Mouse (Mus musculus) midbrain, embryonic 15.5 days (tissue): ENCODE data around the gene Litaf. TPM values are rescaled to one million over a fixed set of nuclear protein-coding genes. Genes with fewer than 3 reads are reported as not detected.
"Not testable (repeated sequence)": the region's sequence is repeated elsewhere in the genome, so short reads cannot be mapped to it uniquely, and the experiment has no call there.

Experiments
- ATAC-seq: fragments of 200-750 bp; cut with Nextera tagmentation; replicated peaks from 2 replicates; pipeline ENCODE4 v1.8.0; 2017; ENCODE audit warnings: moderate TSS enrichment
- H3K27ac ChIP-seq: fragments of 300-500 bp; sonication (generic); 2 replicates; pipeline ENCODE4 v1.5.1; 2015; ENCODE audit warnings: mild to moderate bottlenecking, inconsistent platforms
- H3K27me3 ChIP-seq: fragments of 300-500 bp; sonication (generic); replicated peaks from 2 replicates; pipeline ENCODE4 v1.6.1; 2015; ENCODE audit warnings: inconsistent platforms
- H3K36me3 ChIP-seq: fragments of 300-500 bp; sonication (generic); replicated peaks from 2 replicates; pipeline ENCODE4 v1.6.1; 2015; ENCODE audit warnings: inconsistent platforms
- H3K4me1 ChIP-seq: fragments of 300-500 bp; sonication (generic); 2 replicates; pipeline ENCODE4 v1.6.1; 2015; ENCODE audit warnings: inconsistent platforms
- H3K4me2 ChIP-seq: fragments of 300-500 bp; sonication (generic); 2 replicates; pipeline ENCODE4 v1.6.1; 2015; ENCODE audit warnings: inconsistent platforms, mild to moderate bottlenecking, moderate library complexity
- H3K4me3 ChIP-seq: fragments of 300-500 bp; sonication (generic); 2 replicates; pipeline ENCODE4 v1.5.1; 2015; ENCODE audit warnings: mild to moderate bottlenecking, inconsistent platforms
- H3K9ac ChIP-seq: fragments of 300-500 bp; sonication (generic); 2 replicates; pipeline ENCODE4 v1.6.1; 2015; ENCODE audit warnings: mild to moderate bottlenecking, inconsistent platforms
- H3K9me3 ChIP-seq: fragments of 300-500 bp; sonication (generic); 2 replicates; pipeline ENCODE4 v1.6.1; 2016; ENCODE audit warnings: inconsistent platforms
- WGBS: fragments of 180-500 bp; shearing (Covaris S2); methylation state at CpG from one replicate; pipeline ENCODE4 v1.1.7; 2015; ENCODE audit warnings: mixed read lengths; 5-methylcytosine and 5-hydroxymethylcytosine counted together
- polyA plus RNA-seq: library from polyadenylated mRNA; unstranded; fragments of >200 nt; fragmentation: Nextera tagmentation; extraction: Ambion mirVana; gene quantifications from 2 replicates; pipeline ENCODE4 v1.2.1, GENCODE M21; 2015

Gene Litaf
- polyA plus RNA-seq, 1 experiment from 2014 or later = 28.8 TPM

GRCm38 (mm10) chr16:10958307-10958706 is 107.7 kb downstream of the Litaf start:
- H3K27me3 ChIP-seq, H3K4me3 ChIP-seq, ATAC-seq, H3K4me2 ChIP-seq, H3K36me3 ChIP-seq, H3K9ac ChIP-seq, H3K9me3 ChIP-seq, H3K4me1 ChIP-seq: not testable (repeated sequence)
- 0 out of 2 replicates have a peak overlapping the region, but pooled peaks have one; percentile 28 for H3K27ac ChIP-seq
- 93% methylated on average over 12 of the region's 12 CpGs for WGBS

GRCm38 (mm10) chr16:10957794-10958193 is 108.2 kb downstream of the Litaf start:
- Histone ChIP-seq H3K9ac (no peak overlapping the region), H3K9me3 (no peaks in the 10 kb centered on the region), H3K27ac (no peak overlapping the region), H3K27me3 (no peaks in the 10 kb centered on the region), H3K36me3 (no peaks in the 10 kb centered on the region), H3K4me3 (no peak overlapping the region), H3K4me1 (peaks cover 9% of the 10 kb centered on the region; the same call in 1 of the 2 replicates), H3K4me2 (no peak overlapping the region)
- WGBS = 77% methylated on average over 3 of the region's 3 CpGs
- ATAC-seq = no peak

GRCm38 (mm10) chr16:10956938-10957685 is 108.8 kb downstream of the Litaf start:
- peaks cover 9% of the 10 kb centered on the region; the same call in 1 of the 2 replicates for H3K4me1 ChIP-seq
- H3K4me2 ChIP-seq = no peak overlapping the region
- no peak overlapping the region for H3K4me3 ChIP-seq
- peak overlapping the region; percentile 8; the same call in 1 of the 2 replicates for H3K27ac ChIP-seq
- no peaks in the 10 kb centered on the region for H3K27me3 ChIP-seq
- 56% methylated on average over 8 of the region's 8 CpGs for WGBS
- H3K36me3 ChIP-seq = no peaks in the 10 kb centered on the region
- H3K9ac ChIP-seq = no peak overlapping the region
- peak; percentile 57 for ATAC-seq
- no peaks in the 10 kb centered on the region for H3K9me3 ChIP-seq

GRCm38 (mm10) chr16:10955078-10955477 is 110.9 kb downstream of the Litaf start:
- Histone ChIP-seq H3K9ac (no peak overlapping the region), H3K36me3 (no peaks in the 10 kb centered on the region), H3K27ac (no peak overlapping the region), H3K27me3 (no peaks in the 10 kb centered on the region), H3K9me3 (no peaks in the 10 kb centered on the region), H3K4me1 (peaks cover 9% of the 10 kb centered on the region; the same call in 1 of the 2 replicates), H3K4me2 (no peak overlapping the region), H3K4me3 (no peak overlapping the region)
- WGBS = 84% methylated on average over 4 of the region's 4 CpGs
- ATAC-seq = no peak

- no peak for ATAC-seq
- Histone ChIP-seq H3K27me3 (no peaks in the 10 kb centered on the region), H3K9ac (no peak overlapping the region), H3K4me1 (peaks cover 9% of the 10 kb centered on the region; the same call in 1 of the 2 replicates), H3K27ac (no peak overlapping the region), H3K4me3 (no peak overlapping the region), H3K4me2 (no peak overlapping the region), H3K9me3 (no peaks in the 10 kb centered on the region), H3K36me3 (no peaks in the 10 kb centered on the region)
- WGBS = 91% methylated on average over 3 of the region's 3 CpGs
Observed at GRCm38 (mm10) chr16:10952881-10953280, 113.1 kb downstream of the Litaf start.

- no peak overlapping the region for H3K9ac ChIP-seq
- 0 out of 2 replicates have a peak, but pooled peaks cover 3% of the 10 kb centered on the region for H3K4me1 ChIP-seq
- ATAC-seq = no peak
- no peak overlapping the region for H3K27ac ChIP-seq
- H3K27me3 ChIP-seq = no peaks in the 10 kb centered on the region
- H3K36me3 ChIP-seq = no peaks in the 10 kb centered on the region
- H3K9me3 ChIP-seq = no peaks in the 10 kb centered on the region
- H3K4me3 ChIP-seq = no peak overlapping the region
- 54% methylated on average over 2 of the region's 2 CpGs for WGBS
- H3K4me2 ChIP-seq = no peak overlapping the region
Observed at GRCm38 (mm10) chr16:10952071-10952470, 113.9 kb downstream of the Litaf start.

- H3K36me3 ChIP-seq = no peaks in the 10 kb centered on the region
- H3K27ac ChIP-seq = no peak overlapping the region
- H3K27me3 ChIP-seq = no peaks in the 10 kb centered on the region
- no peaks in the 10 kb centered on the region for H3K4me1 ChIP-seq
- no peak overlapping the region for H3K9ac ChIP-seq
- no peaks in the 10 kb centered on the region for H3K9me3 ChIP-seq
- ATAC-seq = no peak
- 5% methylated on average over 3 of the region's 3 CpGs for WGBS
- H3K4me2 ChIP-seq = no peak overlapping the region
- H3K4me3 ChIP-seq = no peak overlapping the region
Observed at GRCm38 (mm10) chr16:10951581-10951980, 114.4 kb downstream of the Litaf start.

- no peaks in the 10 kb centered on the region for H3K27me3 ChIP-seq
- no peaks in the 10 kb centered on the region for H3K9me3 ChIP-seq
- WGBS = 86% methylated on average over 9 of the region's 9 CpGs
- H3K4me1 ChIP-seq = no peaks in the 10 kb centered on the region
- no peak overlapping the region for H3K4me3 ChIP-seq
- no peak overlapping the region for H3K9ac ChIP-seq
- no peak overlapping the region for H3K4me2 ChIP-seq
- H3K27ac ChIP-seq = no peak overlapping the region
- ATAC-seq = no peak
- H3K36me3 ChIP-seq = no peaks in the 10 kb centered on the region
Observed at GRCm38 (mm10) chr16:10950539-10950938, 115.4 kb downstream of the Litaf start.

GRCm38 (mm10) chr16:10947724-10948123 is 118.2 kb downstream of the Litaf start:
- H3K9ac ChIP-seq = no peak overlapping the region
- H3K4me1 ChIP-seq = no peaks in the 10 kb centered on the region
- H3K36me3 ChIP-seq = no peaks in the 10 kb centered on the region
- no peaks in the 10 kb centered on the region for H3K27me3 ChIP-seq
- H3K4me3 ChIP-seq = no peak overlapping the region
- no peak overlapping the region for H3K4me2 ChIP-seq
- no peak overlapping the region for H3K27ac ChIP-seq
- 30% methylated on average over 3 of the region's 3 CpGs for WGBS
- H3K9me3 ChIP-seq = no peaks in the 10 kb centered on the region
- no peak for ATAC-seq

- no peaks in the 10 kb centered on the region for H3K36me3 ChIP-seq
- no peak for ATAC-seq
- H3K9ac ChIP-seq = no peak overlapping the region
- no peaks in the 10 kb centered on the region for H3K4me1 ChIP-seq
- H3K4me3 ChIP-seq = no peak overlapping the region
- 75% methylated on average over 7 of the region's 7 CpGs for WGBS
- no peaks in the 10 kb centered on the region for H3K27me3 ChIP-seq
- H3K9me3 ChIP-seq = no peaks in the 10 kb centered on the region
- no peak overlapping the region for H3K4me2 ChIP-seq
- H3K27ac ChIP-seq = no peak overlapping the region
Observed at GRCm38 (mm10) chr16:10945381-10946127, 120.4 kb downstream of the Litaf start.

GRCm38 (mm10) chr16:10944545-10944944 is 121.4 kb downstream of the Litaf start:
- no peak overlapping the region for H3K9ac ChIP-seq
- WGBS = 82% methylated on average over 7 of the region's 7 CpGs
- no peaks in the 10 kb centered on the region for H3K4me1 ChIP-seq
- no peak overlapping the region for H3K4me3 ChIP-seq
- no peak overlapping the region for H3K27ac ChIP-seq
- no peaks in the 10 kb centered on the region for H3K27me3 ChIP-seq
- no peaks in the 10 kb centered on the region for H3K9me3 ChIP-seq
- no peaks in the 10 kb centered on the region for H3K36me3 ChIP-seq
- no peak overlapping the region for H3K4me2 ChIP-seq
- ATAC-seq = no peak

- Histone ChIP-seq H3K4me3 (no peak overlapping the region), H3K36me3 (no peaks in the 10 kb centered on the region), H3K27me3 (no peaks in the 10 kb centered on the region), H3K27ac (no peak overlapping the region), H3K4me1 (no peaks in the 10 kb centered on the region), H3K4me2 (no peak overlapping the region), H3K9ac (no peak overlapping the region), H3K9me3 (no peaks in the 10 kb centered on the region)
- no peak for ATAC-seq
- WGBS = 67% methylated on average over 5 of the region's 5 CpGs
Observed at GRCm38 (mm10) chr16:10943257-10943656, 122.7 kb downstream of the Litaf start.
